Mouse (Mus musculus) MEL-GATA-1-ER (cell line): ENCODE measurements at regions not wholly inside any gene's neighbourhood (a gene's known extent, or its start where the extent isn't known, plus 50 kb on each side); places are given as distances from the start of the nearest gene placed in this dataset.

Experiments used
- DNase-seq: peaks from one replicate; pipeline ENCODE4 v3.0.0-alpha.2; 2012; ENCODE audit warnings: low read depth; ENCODE audit errors: extremely low read depth

GRCm38 (mm10) chr17:7680658-7681057, 146.4 kb downstream of the Fndc1 start:
- no peak for DNase-seq

GRCm38 (mm10) chr17:7679786-7680185, 147.3 kb downstream of the Fndc1 start:
- DNase-seq, result no peak

- no peak for DNase-seq
Observed at GRCm38 (mm10) chr17:7678898-7679297, 148.2 kb downstream of the Fndc1 start.

GRCm38 (mm10) chr17:7677796-7678195, 149.3 kb downstream of the Fndc1 start:
- no peak for DNase-seq

GRCm38 (mm10) chr17:7677301-7677700, 149.8 kb downstream of the Fndc1 start:
- no peak for DNase-seq

- DNase-seq, result no peak
Observed at GRCm38 (mm10) chr17:7676776-7677175, 150.3 kb downstream of the Fndc1 start.

- no peak for DNase-seq
Observed at GRCm38 (mm10) chr17:7674511-7674910, 152.6 kb downstream of the Fndc1 start.

GRCm38 (mm10) chr17:7667826-7668225, 159.3 kb downstream of the Fndc1 start:
- no peak for DNase-seq

GRCm38 (mm10) chr17:7666781-7667398, 160.2 kb downstream of the Fndc1 start:
- DNase-seq, result no peak

GRCm38 (mm10) chr17:7666207-7666606, 160.9 kb downstream of the Fndc1 start:
- DNase-seq, result no peak

GRCm38 (mm10) chr17:7665686-7666085, 161.4 kb downstream of the Fndc1 start:
- DNase-seq, result no peak

- DNase-seq, result no peak
Observed at GRCm38 (mm10) chr17:7663896-7664880, 162.9 kb downstream of the Fndc1 start.

- DNase-seq, result peak; percentile 0
Observed at GRCm38 (mm10) chr17:7656503-7656902, 170.6 kb downstream of the Fndc1 start.

- DNase-seq, result no peak
Observed at GRCm38 (mm10) chr17:7655966-7656365, 171.1 kb downstream of the Fndc1 start.

GRCm38 (mm10) chr17:7654064-7654564, 173.0 kb downstream of the Fndc1 start:
- DNase-seq, result no peak

- no peak for DNase-seq
Observed at GRCm38 (mm10) chr17:7652037-7652436, 175.1 kb downstream of the Fndc1 start.

- DNase-seq, result no peak
Observed at GRCm38 (mm10) chr17:7650417-7650816, 176.7 kb downstream of the Fndc1 start.

GRCm38 (mm10) chr17:7644857-7645481, 182.1 kb downstream of the Fndc1 start:
- no peak for DNase-seq

GRCm38 (mm10) chr17:7643640-7644039, 183.5 kb downstream of the Fndc1 start:
- no peak for DNase-seq

GRCm38 (mm10) chr17:7642442-7642887, 184.6 kb downstream of the Fndc1 start:
- DNase-seq, result no peak

GRCm38 (mm10) chr17:7634291-7634664, 192.8 kb downstream of the Fndc1 start:
- DNase-seq, result no peak
